Mouse (Mus musculus) heart, embryonic 14.5 days (tissue): Measurements from ENCODE around the gene Ly6g5c. TPM values are rescaled to one million over a fixed set of nuclear protein-coding genes. Genes with fewer than 3 reads are reported as not detected.

ENCODE experiments used
- ATAC-seq: fragments of 200-750 bp; cut with Nextera tagmentation; 2 replicates; pipeline ENCODE4 v1.8.0; 2017; ENCODE audit warnings: low read depth, moderate TSS enrichment; ENCODE audit not compliant: insufficient number of reproducible peaks, insufficient read depth, low FRiP score
- H3K27ac ChIP-seq, 2 experiments: fragments of 200-500 bp in 1 of 2; fragments of 300-500 bp in 1 of 2; sonication (generic) in 1 of 2; replicated peaks in 1 of 2; 2 replicates each; pipeline ENCODE4 v1.5.1; 2012 to 2014; ENCODE audit warnings: low read depth in 2 of 2, low read length in 2 of 2, control low read depth in 1 of 2, mild to moderate bottlenecking in 1 of 2, mixed read lengths in 1 of 2; ENCODE audit not compliant: control insufficient read depth in 1 of 2, insufficient read depth in 1 of 2
- H3K27me3 ChIP-seq: fragments of 300-500 bp; sonication (generic); 2 replicates; pipeline ENCODE4 v1.6.1; 2014; ENCODE audit warnings: mild to moderate bottlenecking, low read length, control low read depth; ENCODE audit not compliant: control insufficient read depth, insufficient read depth
- H3K36me3 ChIP-seq: fragments of 300-500 bp; sonication (generic); 2 replicates; pipeline ENCODE4 v1.6.1; 2014; ENCODE audit warnings: mild to moderate bottlenecking, control low read depth, low read length, mixed read lengths; ENCODE audit not compliant: control insufficient read depth, insufficient read depth
- H3K4me1 ChIP-seq, 2 experiments: fragments of 200-500 bp in 1 of 2; fragments of 300-500 bp in 1 of 2; sonication (generic) in 1 of 2; 2 replicates each; pipeline ENCODE4 v1.6.1; 2012 to 2014; ENCODE audit warnings: low read length in 2 of 2, control low read depth in 1 of 2, mixed read lengths in 1 of 2; ENCODE audit not compliant: control insufficient read depth in 2 of 2, insufficient read depth in 2 of 2
- H3K4me2 ChIP-seq: fragments of 300-500 bp; sonication (generic); 2 replicates; pipeline ENCODE4 v1.6.1; 2014; ENCODE audit warnings: mild to moderate bottlenecking, low read length
- H3K4me3 ChIP-seq, 2 experiments: fragments of 200-500 bp in 1 of 2; fragments of 300-500 bp in 1 of 2; sonication (generic) in 1 of 2; 2 replicates each; pipeline ENCODE4 v1.5.1; 2012 to 2014; ENCODE audit warnings: low read length in 2 of 2, mild to moderate bottlenecking in 2 of 2, control low read depth in 1 of 2, low read depth in 1 of 2, moderate library complexity in 1 of 2; ENCODE audit not compliant: control insufficient read depth in 1 of 2, insufficient read depth in 1 of 2
- H3K9ac ChIP-seq: fragments of 300-500 bp; sonication (generic); 2 replicates; pipeline ENCODE4 v1.6.1; 2014; ENCODE audit warnings: mild to moderate bottlenecking, low read length
- H3K9me3 ChIP-seq: fragments of 300-500 bp; sonication (generic); 2 replicates; pipeline ENCODE4 v1.6.1; 2016; ENCODE audit warnings: low read length, control low read depth; ENCODE audit not compliant: control insufficient read depth
- WGBS: fragments of 180-500 bp; shearing (Covaris S2); extraction: QIAGEN DNeasy Blood & Tissue Kit; methylation state at CpG from one replicate; pipeline ENCODE4 v1.1.7; 2014; 5-methylcytosine and 5-hydroxymethylcytosine counted together
- polyA plus RNA-seq: library from polyadenylated mRNA; unstranded; fragments of >200 nt; fragmentation: Nextera tagmentation; extraction: Ambion mirVana; gene quantifications from 2 replicates; pipeline ENCODE4 v1.2.1, GENCODE M21; 2014

The Ly6g5c gene
- polyA plus RNA-seq, 1 experiment from 2014 or later = not detected

GRCm38 (mm10) chr17:35064378-35064877 lies 43.7 kb upstream of the Ly6g5c start:
- H3K27me3 ChIP-seq = peaks cover 33% of the 10 kb centered on the region
- peaks cover 10 to 16% of the 10 kb centered on the region in 2 experiments for H3K4me1 ChIP-seq
- H3K4me3 ChIP-seq = peak overlapping the region in 1 of 2 experiments; percentile 34; a peak in 2 of 4 replicates
- no peaks in the 10 kb centered on the region for H3K9me3 ChIP-seq
- no peak overlapping the region for H3K27ac ChIP-seq
- peaks cover 25% of the 10 kb centered on the region for H3K36me3 ChIP-seq
- 27% methylated on average over 10 of the region's 10 CpGs for WGBS
- no peak overlapping the region for H3K9ac ChIP-seq
- ATAC-seq = no peak
- H3K4me2 ChIP-seq = peak overlapping the region; percentile 67

- H3K4me2 ChIP-seq = peak within 1 kb of the TSS; percentile 67
- peak within 1 kb of the TSS; percentile 52 for H3K9ac ChIP-seq
- no peak within 1 kb of the TSS for H3K27ac ChIP-seq
- ATAC-seq = no peak
- H3K27me3 ChIP-seq = peaks cover 33% of the 10 kb centered on the region
- peak within 1 kb of the TSS; percentile 19 to 34 for H3K4me3 ChIP-seq
- H3K4me1 ChIP-seq = peaks cover 8 to 13% of the 10 kb centered on the region in 2 experiments
- H3K9me3 ChIP-seq = no peaks in the 10 kb centered on the region
- peaks cover 25% of the 10 kb centered on the region for H3K36me3 ChIP-seq
- 2% methylated on average over 48 of the region's 48 CpGs for WGBS
These were observed 42.8 kb upstream of the Ly6g5c start, which contains the start of gene Ly6g6c for GRCm38 (mm10) chr17:35064951-35065947. Gene Ly6g6c, plus strand, starts transcription at chr17:35065388.

- Histone ChIP-seq H3K4me2 (peak within 1 kb of the TSS; percentile 67), H3K36me3 (peaks cover 17% of the 10 kb centered on the region), H3K4me1 (peaks cover 6 to 8% of the 10 kb centered on the region in 2 experiments; a peak in 2 of 4 replicates), H3K9me3 (no peaks in the 10 kb centered on the region), H3K27me3 (peaks cover 33% of the 10 kb centered on the region), H3K9ac (peak within 1 kb of the TSS; percentile 52), H3K27ac (no peak within 1 kb of the TSS), H3K4me3 (peak within 1 kb of the TSS; percentile 19 to 34)
- WGBS = 48% methylated on average over 10 of the region's 10 CpGs
- ATAC-seq = no peak
These were observed 42.0 kb upstream of the Ly6g5c start, which contains the start of gene Mpig6b for GRCm38 (mm10) chr17:35066084-35066483. Gene Mpig6b, minus strand, starts transcription at chr17:35066184.

GRCm38 (mm10) chr17:35068213-35068914 lies 39.7 kb upstream of the Ly6g5c start:
- 72% methylated on average over 17 of the region's 17 CpGs for WGBS
- ATAC-seq = no peak
- no peak overlapping the region for H3K4me3 ChIP-seq
- H3K27ac ChIP-seq = no peak overlapping the region
- peaks cover 6 to 8% of the 10 kb centered on the region in 2 experiments; a peak in 2 of 4 replicates for H3K4me1 ChIP-seq
- H3K9ac ChIP-seq = no peak overlapping the region
- no peaks in the 10 kb centered on the region for H3K9me3 ChIP-seq
- H3K27me3 ChIP-seq = peaks cover 33% of the 10 kb centered on the region
- no peak overlapping the region for H3K4me2 ChIP-seq
- no peaks in the 10 kb centered on the region for H3K36me3 ChIP-seq

GRCm38 (mm10) chr17:35070556-35071229 lies 37.4 kb upstream of the Ly6g5c start:
- no peak overlapping the region for H3K9ac ChIP-seq
- no peak for ATAC-seq
- H3K27ac ChIP-seq = no peak overlapping the region
- no peaks in the 10 kb centered on the region for H3K36me3 ChIP-seq
- peaks cover 17% of the 10 kb centered on the region for H3K27me3 ChIP-seq
- no peak overlapping the region for H3K4me2 ChIP-seq
- peaks cover 0 to under 1% of the 10 kb centered on the region in 2 experiments; a peak in 1 of 4 replicates for H3K4me1 ChIP-seq
- WGBS = 33% methylated on average over 6 of the region's 6 CpGs
- H3K4me3 ChIP-seq = no peak overlapping the region
- no peaks in the 10 kb centered on the region for H3K9me3 ChIP-seq

- Histone ChIP-seq H3K36me3 (no peaks in the 10 kb centered on the region), H3K27me3 (peaks cover 12% of the 10 kb centered on the region), H3K4me3 (no peak overlapping the region), H3K9ac (no peak overlapping the region), H3K27ac (no peak overlapping the region), H3K4me1 (no peaks in the 10 kb centered on the region; a peak in 1 of 4 replicates), H3K4me2 (no peak overlapping the region), H3K9me3 (no peaks in the 10 kb centered on the region)
- ATAC-seq = no peak
- 79% methylated on average over 9 of the region's 9 CpGs for WGBS
These were observed 36.6 kb upstream of the Ly6g5c start for GRCm38 (mm10) chr17:35071454-35071853.

GRCm38 (mm10) chr17:35074097-35074496 lies 34.0 kb upstream of the Ly6g5c start:
- H3K9me3 ChIP-seq = no peaks in the 10 kb centered on the region
- H3K36me3 ChIP-seq = no peaks in the 10 kb centered on the region
- no peak overlapping the region for H3K27ac ChIP-seq
- H3K27me3 ChIP-seq = no peaks in the 10 kb centered on the region
- no peak overlapping the region for H3K4me2 ChIP-seq
- ATAC-seq = no peak
- H3K4me1 ChIP-seq = peaks cover 3 to 11% of the 10 kb centered on the region in 2 experiments; a peak in 3 of 4 replicates
- H3K9ac ChIP-seq = no peak overlapping the region
- 47% methylated on average over 17 of the region's 17 CpGs for WGBS
- H3K4me3 ChIP-seq = no peak overlapping the region
